In genomic region chr4:152206199-152206598, GRCm38 (mm10) we compare ENCODE assay signal across 30 mouse cellular contexts. TPM values are rescaled to one million over a fixed set of nuclear protein-coding genes. Genes with fewer than 3 reads are reported as not detected.
DNase-seq lines count a peak whose midpoint lies in the region; ATAC-seq lines count a peak whose summit lies in the region.
"Had no signal": no experiment of that assay in that cellular context is flagged by ENCODE, and none has a peak within 500 bp of the region (broad histone marks: within the 10 kb centered on the region; RNA-seq: fewer than 3 reads in every experiment).

No protein-coding gene starts in this region.

- no peaks in the 10 kb centered on the region for H3K27me3 ChIP-seq in limb, embryonic 12.5 days
- no peaks in the 10 kb centered on the region for H3K27me3 ChIP-seq in limb, embryonic 10.5 days (ENCODE audit: low read depth, poor library complexity, severe bottlenecking)
- H3K27me3 ChIP-seq in embryonic facial prominence, embryonic 11.5 days (ENCODE audit: control insufficient read depth, insufficient read depth, low read length): no peaks in the 10 kb centered on the region
- H3K27me3 ChIP-seq: heart, embryonic 15.5 days; liver, embryonic 15.5 days; stomach, embryonic 15.5 days had no signal

- no peak for ATAC-seq in limb, embryonic 12.5 days (ENCODE audit: insufficient number of reproducible peaks, insufficient read depth, low FRiP score, low TSS enrichment, low read depth)
- ATAC-seq in embryonic facial prominence, embryonic 11.5 days (replicated peaks; ENCODE audit: insufficient number of reproducible peaks, low FRiP score, low TSS enrichment, low read depth): peak; percentile 68; the same call in 1 of the 2 replicates
- ATAC-seq: CD4-positive, CD25-positive, alpha-beta regulatory T cell, adult 4 months; forebrain, embryonic 16.5 days; lung, postnatal 0 days had no signal

- DNase-seq in gastrocnemius, adult 18-20 months (ENCODE audit: low spot score): peak; percentile 32
- no peak for DNase-seq in gastrocnemius, postnatal 10 days
- DNase-seq in limb, embryonic 10.5 days (ENCODE audit: low spot score): no peak
- DNase-seq in embryonic facial prominence, embryonic 11.5 days (ENCODE audit: low spot score): peak; percentile 41
- peak; percentile 33 for DNase-seq in mesoderm, embryonic 11.5 days (ENCODE audit: low read depth, low spot score)
- no peak for DNase-seq in left cerebral cortex, adult 18-20 months (ENCODE audit: low spot score in 2 of 2)
- DNase-seq in left cerebral cortex, adult 9 months (ENCODE audit: low spot score in 2 of 2): no peak
- DNase-seq: adrenal gland, postnatal 25 days; heart, adult 11 months; heart, postnatal 36 days; kidney, adult 2 months; liver; retina, postnatal 1 day; right cerebral cortex, postnatal 4 days; thymus, postnatal 25 days had no signal

- H3K4me3 ChIP-seq in limb, embryonic 12.5 days (replicated peaks): no peak overlapping the region
- H3K4me3 ChIP-seq in limb, embryonic 10.5 days: no peak overlapping the region
- no peak overlapping the region for H3K4me3 ChIP-seq in embryonic facial prominence, embryonic 11.5 days (ENCODE audit: low read depth, low read length)
- H3K4me3 ChIP-seq: heart, embryonic 15.5 days; liver, embryonic 15.5 days; stomach, embryonic 15.5 days had no signal

- peaks cover 23% of the 10 kb centered on the region for H3K4me1 ChIP-seq in limb, embryonic 12.5 days (replicated peaks)
- H3K4me1 ChIP-seq in limb, embryonic 10.5 days: peaks cover 25% of the 10 kb centered on the region
- no peaks in the 10 kb centered on the region for H3K4me1 ChIP-seq in embryonic facial prominence, embryonic 11.5 days (ENCODE audit: control insufficient read depth, insufficient read depth, low read length)

- H3K9ac ChIP-seq in limb, embryonic 12.5 days (replicated peaks): no peak overlapping the region
- H3K9ac ChIP-seq in embryonic facial prominence, embryonic 11.5 days (replicated peaks; ENCODE audit: low read length): no peak overlapping the region
- H3K9ac ChIP-seq: heart, embryonic 15.5 days; hindbrain, embryonic 14.5 days; liver, embryonic 15.5 days; stomach, embryonic 15.5 days had no signal

- H3K4me2 ChIP-seq in limb, embryonic 12.5 days: no peak overlapping the region
- no peak overlapping the region for H3K4me2 ChIP-seq in embryonic facial prominence, embryonic 11.5 days (ENCODE audit: low read depth, low read length)
- H3K4me2 ChIP-seq: heart, embryonic 15.5 days; hindbrain, embryonic 14.5 days; liver, embryonic 15.5 days; midbrain, embryonic 11.5 days; stomach, embryonic 15.5 days had no signal

- WGBS in limb, embryonic 12.5 days: 32% methylated on average over 6 of the region's 6 CpGs
- 51% methylated on average over 6 of the region's 6 CpGs for WGBS in limb, embryonic 10.5 days
- WGBS in embryonic facial prominence, embryonic 11.5 days: 38% methylated on average over 6 of the region's 6 CpGs

- H3K27ac ChIP-seq in limb, embryonic 12.5 days: 0 out of 2 replicates have a peak overlapping the region, but pooled peaks have one; percentile 17
- no peak overlapping the region for H3K27ac ChIP-seq in limb, embryonic 10.5 days
- H3K27ac ChIP-seq in embryonic facial prominence, embryonic 11.5 days (replicated peaks; ENCODE audit: low read depth, low read length): no peak overlapping the region
- H3K27ac ChIP-seq: heart, embryonic 15.5 days; hindbrain, embryonic 14.5 days; kidney, postnatal 0 days; liver, embryonic 15.5 days; macrophage; stomach, embryonic 15.5 days had no signal

- H3K9me3 ChIP-seq in limb, embryonic 12.5 days: no peaks in the 10 kb centered on the region
- no peaks in the 10 kb centered on the region for H3K9me3 ChIP-seq in limb, embryonic 10.5 days (replicated peaks)
- H3K9me3 ChIP-seq in embryonic facial prominence, embryonic 11.5 days (replicated peaks; ENCODE audit: control insufficient read depth, low read length): no peaks in the 10 kb centered on the region
- H3K9me3 ChIP-seq: heart, embryonic 15.5 days; liver, embryonic 15.5 days; stomach, embryonic 15.5 days had no signal

- no peaks in the 10 kb centered on the region for H3K36me3 ChIP-seq in limb, embryonic 12.5 days
- no peaks in the 10 kb centered on the region for H3K36me3 ChIP-seq in limb, embryonic 10.5 days
- H3K36me3 ChIP-seq in embryonic facial prominence, embryonic 11.5 days (replicated peaks; ENCODE audit: control insufficient read depth, insufficient read depth, low read depth, low read length): no peaks in the 10 kb centered on the region
- H3K36me3 ChIP-seq: heart, embryonic 15.5 days; liver, embryonic 15.5 days; stomach, embryonic 15.5 days had no signal

RNA-seq across cellular contexts. Expression of gene Acot7, which starts 28.3 kb away (rescaled TPM):
- total RNA-seq in gastrocnemius, adult 18-20 months (2021): 10 to 100 TPM; 16.2 to 18.8 TPM
- 10 to 100 TPM; 11.9 to 14.1 TPM for total RNA-seq in gastrocnemius, postnatal 10 days (2021)
- 37.6 and 40.2 TPM in 2 replicates for polyA plus RNA-seq in limb, embryonic 12.5 days (2016; fragmentation: Nextera tagmentation; extraction: Ambion mirVana)
- 34.8 and 36.7 TPM in 2 replicates for polyA plus RNA-seq in limb, embryonic 10.5 days (2016; fragmentation: Nextera tagmentation; extraction: Ambion mirVana)
- polyA plus RNA-seq in embryonic facial prominence, embryonic 11.5 days (2014; fragmentation: Nextera tagmentation; extraction: Ambion mirVana): 47.5 and 54.9 TPM in 2 replicates
- total RNA-seq in left cerebral cortex, adult 18-20 months (2021): 100 to 1,000 TPM; 328 to 345 TPM

RNA-seq across cellular contexts. Expression of gene Hes2, which starts 47.5 kb away (rescaled TPM):
- total RNA-seq in gastrocnemius, adult 18-20 months (2021): not detected
- total RNA-seq in gastrocnemius, postnatal 10 days (2021): not detected
- not detected in 2 replicates for polyA plus RNA-seq in limb, embryonic 12.5 days (2016; fragmentation: Nextera tagmentation; extraction: Ambion mirVana)
- polyA plus RNA-seq in limb, embryonic 10.5 days (2016; fragmentation: Nextera tagmentation; extraction: Ambion mirVana): not detected in 2 replicates
- 0.22 and 0.24 TPM in 2 replicates for polyA plus RNA-seq in embryonic facial prominence, embryonic 11.5 days (2014; fragmentation: Nextera tagmentation; extraction: Ambion mirVana)
- total RNA-seq in left cerebral cortex, adult 18-20 months (2021): not detected
- total RNA-seq: adrenal gland, postnatal 25 days; common myeloid progenitor, adult 5-6 weeks; heart, postnatal 36 days; layer of hippocampus, postnatal 14 days; left cerebral cortex, postnatal 14 days had no signal
- polyA plus RNA-seq: CD4-positive, CD25-positive, alpha-beta regulatory T cell, adult 4 months; forebrain, embryonic 16.5 days; hindbrain, embryonic 14.5 days; intestine, embryonic 14.5 days; liver, embryonic 15.5 days had no signal

RNA-seq across cellular contexts. Expression of gene Espn, which starts 54.0 kb away (rescaled TPM):
- total RNA-seq in gastrocnemius, adult 18-20 months (2021): under 1 TPM; 0.36 to 0.59 TPM
- 1 to 10 TPM; 1.1 to 1.2 TPM for total RNA-seq in gastrocnemius, postnatal 10 days (2021)
- 1.9 and 2.3 TPM in 2 replicates for polyA plus RNA-seq in limb, embryonic 12.5 days (2016; fragmentation: Nextera tagmentation; extraction: Ambion mirVana)
- polyA plus RNA-seq in limb, embryonic 10.5 days (2016; fragmentation: Nextera tagmentation; extraction: Ambion mirVana): 2.9 and 3.2 TPM in 2 replicates
- 6.2 and 7.3 TPM in 2 replicates for polyA plus RNA-seq in embryonic facial prominence, embryonic 11.5 days (2014; fragmentation: Nextera tagmentation; extraction: Ambion mirVana)
- total RNA-seq in left cerebral cortex, adult 18-20 months (2021): 1 to 10 TPM; 3.0 to 3.4 TPM

Comparison
In these comparisons a context has a peak if more than half of its experiments do, and no peak if none do; other contexts are left out.
1. DNase-seq: peak in gastrocnemius, adult 18-20 months (single experiment), embryonic facial prominence, embryonic 11.5 days (single experiment) and mesoderm, embryonic 11.5 days (single experiment); none in gastrocnemius, postnatal 10 days (single experiment), limb, embryonic 10.5 days (single experiment), left cerebral cortex, adult 18-20 months (0 of 2) and left cerebral cortex, adult 9 months (0 of 2).
2. RNA of gene Acot7, which starts 28.3 kb away (total RNA-seq): 328 to 345 TPM in left cerebral cortex, adult 18-20 months; 16.2 to 18.8 TPM in gastrocnemius, adult 18-20 months and 11.9 to 14.1 TPM in gastrocnemius, postnatal 10 days; every median in the first group is over 10 times any median in the second.